Mouse (Mus musculus) right cerebral cortex, adult 18-20 months (tissue): Measurements from ENCODE around the gene Jak1.
A peak's percentile ranks its signal among the peaks of the same experiment; 100 is the strongest.

ENCODE experiments used
- DNase-seq: peaks from one replicate; pipeline ENCODE4 v3.0.0; 2022; ENCODE audit warnings: mixed read lengths

Gene Jak1

GRCm38 (mm10) chr4:101185216-101185615 lies 79.9 kb downstream of the Jak1 start:
- DNase-seq: no peak

GRCm38 (mm10) chr4:101182603-101183011 lies 82.5 kb downstream of the Jak1 start:
- peak; percentile 66 for DNase-seq

GRCm38 (mm10) chr4:101180681-101181080 lies 84.4 kb downstream of the Jak1 start:
- DNase-seq: no peak

GRCm38 (mm10) chr4:101179836-101180235 lies 85.2 kb downstream of the Jak1 start:
- DNase-seq: no peak

GRCm38 (mm10) chr4:101179076-101179475 lies 86.0 kb downstream of the Jak1 start:
- DNase-seq: no peak

GRCm38 (mm10) chr4:101177796-101178195 lies 87.3 kb downstream of the Jak1 start:
- DNase-seq: no peak

- no peak for DNase-seq
Observed at GRCm38 (mm10) chr4:101176123-101176522, 89.0 kb downstream of the Jak1 start.

GRCm38 (mm10) chr4:101174916-101175625 lies 90.0 kb downstream of the Jak1 start:
- no peak for DNase-seq

- DNase-seq: no peak
Observed at GRCm38 (mm10) chr4:101172738-101173137, 92.3 kb downstream of the Jak1 start.

- peak; percentile 46 for DNase-seq
Observed at GRCm38 (mm10) chr4:101168189-101168778, 96.8 kb downstream of the Jak1 start.

GRCm38 (mm10) chr4:101167777-101168176 lies 97.3 kb downstream of the Jak1 start:
- DNase-seq: no peak

- no peak for DNase-seq
Observed at GRCm38 (mm10) chr4:101165776-101166175, 99.3 kb downstream of the Jak1 start.

GRCm38 (mm10) chr4:101164673-101165072 lies 100.4 kb downstream of the Jak1 start:
- peak; percentile 39 for DNase-seq

- DNase-seq: peak; percentile 47
Observed at GRCm38 (mm10) chr4:101164189-101164588, 100.9 kb downstream of the Jak1 start.

- DNase-seq: no peak
Observed at GRCm38 (mm10) chr4:101160821-101161220, 104.3 kb downstream of the Jak1 start.

- DNase-seq: peak; percentile 43
Observed at GRCm38 (mm10) chr4:101159191-101159764, 105.8 kb downstream of the Jak1 start.

- DNase-seq: peak; percentile 78
Observed at GRCm38 (mm10) chr4:101158282-101158681, 106.8 kb downstream of the Jak1 start.

GRCm38 (mm10) chr4:101157476-101157875 lies 107.6 kb downstream of the Jak1 start:
- DNase-seq: no peak

- no peak for DNase-seq
Observed at GRCm38 (mm10) chr4:101155541-101155940, 109.5 kb downstream of the Jak1 start.

GRCm38 (mm10) chr4:101146891-101147655 lies 118.0 kb downstream of the Jak1 start:
- no peak for DNase-seq

- DNase-seq: peak; percentile 74
Observed at GRCm38 (mm10) chr4:101146047-101146745, 118.9 kb downstream of the Jak1 start.

- no peak for DNase-seq
Observed at GRCm38 (mm10) chr4:101144790-101145189, 120.3 kb downstream of the Jak1 start.

- DNase-seq: no peak
Observed at GRCm38 (mm10) chr4:101144361-101144760, 120.7 kb downstream of the Jak1 start.
